Comparison of ENCODE assay signal across 8 mouse cellular contexts in the genomic region with DNA sequence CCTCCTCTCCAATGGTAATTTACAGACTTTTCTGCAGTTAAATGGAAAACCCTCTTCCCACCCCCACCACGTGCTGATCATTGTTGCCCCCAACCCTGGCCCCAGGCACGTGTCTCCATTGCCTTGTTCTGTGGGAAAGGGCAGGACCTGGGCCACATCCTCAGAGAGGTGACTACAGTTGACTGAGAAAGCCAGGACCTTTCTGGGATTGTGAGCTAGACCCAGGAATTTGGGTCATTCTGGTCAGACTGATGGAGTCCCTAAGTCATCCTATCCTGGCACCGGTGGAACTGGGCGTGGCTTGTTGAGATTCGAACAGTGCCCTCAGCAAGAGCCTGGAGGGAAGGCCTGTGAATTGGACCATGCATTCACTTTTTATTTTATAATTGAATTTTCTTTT. TPM values are rescaled to one million over a fixed set of nuclear protein-coding genes. Genes with fewer than 3 reads are reported as not detected.
DNase-seq lines count a peak whose midpoint lies in the region; ATAC-seq and TF ChIP-seq lines count a peak whose summit lies in the region.

No protein-coding gene starts in this region.

- H3K4me2 ChIP-seq in hindbrain, embryonic 13.5 days, result peak overlapping the region; percentile 95
- H3K4me2 ChIP-seq in limb, embryonic 14.5 days (replicated peaks; ENCODE audit: low read depth, low read length, severe bottlenecking), result peak overlapping the region; percentile 95
- H3K4me2 ChIP-seq in neural tube, embryonic 12.5 days (replicated peaks), result peak overlapping the region; percentile 96

- H3K36me3 ChIP-seq in embryonic facial prominence, embryonic 10.5 days (replicated peaks), result no peaks in the 10 kb centered on the region
- H3K36me3 ChIP-seq in hindbrain, embryonic 13.5 days, result no peaks in the 10 kb centered on the region
- H3K36me3 ChIP-seq in limb, embryonic 14.5 days (ENCODE audit: control insufficient read depth, insufficient read depth, low read length), result no peaks in the 10 kb centered on the region
- H3K36me3 ChIP-seq in neural tube, embryonic 12.5 days, result no peaks in the 10 kb centered on the region

- no peak for ATAC-seq in hindbrain, embryonic 13.5 days (ENCODE audit: low FRiP score)
- no peak for ATAC-seq in limb, embryonic 14.5 days (ENCODE audit: low FRiP score, low read depth)
- ATAC-seq in neural tube, embryonic 12.5 days (ENCODE audit: low FRiP score, low read depth), result no peak

- H3K27me3 ChIP-seq in embryonic facial prominence, embryonic 10.5 days (replicated peaks; ENCODE audit: low read depth, poor library complexity, severe bottlenecking), result 0 out of 2 replicates have a peak, but pooled peaks cover 6% of the 10 kb centered on the region
- peaks cover 3% of the 10 kb centered on the region; the same call in 1 of the 2 replicates for H3K27me3 ChIP-seq in hindbrain, embryonic 13.5 days
- H3K27me3 ChIP-seq in limb, embryonic 14.5 days (ENCODE audit: control insufficient read depth, insufficient read depth, low read length), result no peaks in the 10 kb centered on the region
- no peaks in the 10 kb centered on the region for H3K27me3 ChIP-seq in neural tube, embryonic 12.5 days (replicated peaks)

- H3K9me3 ChIP-seq in embryonic facial prominence, embryonic 10.5 days, result no peaks in the 10 kb centered on the region
- no peaks in the 10 kb centered on the region for H3K9me3 ChIP-seq in hindbrain, embryonic 13.5 days
- H3K9me3 ChIP-seq in limb, embryonic 14.5 days (ENCODE audit: control insufficient read depth, low read length), result no peaks in the 10 kb centered on the region
- no peaks in the 10 kb centered on the region for H3K9me3 ChIP-seq in neural tube, embryonic 12.5 days

- WGBS in embryonic facial prominence, embryonic 10.5 days, result 13% methylated on average over 5 of the region's 5 CpGs
- WGBS in hindbrain, embryonic 13.5 days, result 15% methylated on average over 5 of the region's 5 CpGs
- 12% methylated on average over 5 of the region's 5 CpGs for WGBS in limb, embryonic 14.5 days
- 14% methylated on average over 5 of the region's 5 CpGs for WGBS in neural tube, embryonic 12.5 days

- H3K27ac ChIP-seq in embryonic facial prominence, embryonic 10.5 days (replicated peaks), result peak overlapping the region; percentile 99
- peak overlapping the region; percentile 95 for H3K27ac ChIP-seq in hindbrain, embryonic 13.5 days
- peak overlapping the region; percentile 99 for H3K27ac ChIP-seq in limb, embryonic 14.5 days (replicated peaks; ENCODE audit: low read depth, low read length)
- H3K27ac ChIP-seq in neural tube, embryonic 12.5 days, result peak overlapping the region; percentile 71; the same call in 1 of the 2 replicates

- H3K4me1 ChIP-seq in embryonic facial prominence, embryonic 10.5 days, result peaks cover 63% of the 10 kb centered on the region
- H3K4me1 ChIP-seq in hindbrain, embryonic 13.5 days (replicated peaks), result peaks cover 47% of the 10 kb centered on the region
- H3K4me1 ChIP-seq in limb, embryonic 14.5 days (ENCODE audit: control insufficient read depth, insufficient read depth, low read length), result peaks cover 26% of the 10 kb centered on the region
- peaks cover 49% of the 10 kb centered on the region for H3K4me1 ChIP-seq in neural tube, embryonic 12.5 days

- H3K9ac ChIP-seq in hindbrain, embryonic 13.5 days, result no peak overlapping the region
- H3K9ac ChIP-seq in limb, embryonic 14.5 days (ENCODE audit: low read depth, low read length, severe bottlenecking), result no peak overlapping the region; the same call in 1 of the 2 replicates
- H3K9ac ChIP-seq in neural tube, embryonic 12.5 days, result no peak overlapping the region

- peak overlapping the region; percentile 76 for H3K4me3 ChIP-seq in embryonic facial prominence, embryonic 10.5 days
- no peak overlapping the region for H3K4me3 ChIP-seq in hindbrain, embryonic 13.5 days
- H3K4me3 ChIP-seq in limb, embryonic 14.5 days (replicated peaks; ENCODE audit: low read length), result peak overlapping the region; percentile 84
- H3K4me3 ChIP-seq in neural tube, embryonic 12.5 days, result no peak overlapping the region

- TF ChIP-seq POLR2A in limb, embryonic 14.5 days (IDR thresholded peaks at IDR 0.05; ENCODE audit: borderline replicate concordance, extremely low read depth, insufficient read depth, insufficient read length), result no peak

- DNase-seq in cerebellum, adult 8-10 months, result peak; percentile 16
- DNase-seq in cerebellum, postnatal 36 days, result no peak
- DNase-seq in embryonic facial prominence, embryonic 10.5 days (ENCODE audit: low spot score), result peak; percentile 64
- peak; percentile 29 for DNase-seq in limb, embryonic 14.5 days (ENCODE audit: low spot score)
- DNase-seq in Muller cell, postnatal 12 days (ENCODE audit: inconsistent ontology term), result no peak
- DNase-seq in spleen, adult 12 weeks (ENCODE audit: low spot score), result no peak

RNA-seq across cellular contexts. Expression of a gene that starts 4.4 kb away (rescaled TPM):
- polyA plus RNA-seq in embryonic facial prominence, embryonic 10.5 days (2016; fragmentation: Nextera tagmentation; extraction: Ambion mirVana), result 400 and 403 TPM in 2 replicates
- polyA plus RNA-seq in hindbrain, embryonic 13.5 days (2015; fragmentation: Nextera tagmentation; extraction: Ambion mirVana), result 276 and 296 TPM in 2 replicates
- 162 and 165 TPM in 2 replicates for polyA plus RNA-seq in limb, embryonic 14.5 days (2012; rRNA removed)
- 317 and 350 TPM in 2 replicates for polyA plus RNA-seq in limb, embryonic 14.5 days (2014; fragmentation: Nextera tagmentation; extraction: Ambion mirVana)
- 203 and 211 TPM in 2 replicates for polyA plus RNA-seq in neural tube, embryonic 12.5 days (2016; fragmentation: Nextera tagmentation; extraction: Ambion mirVana)

Comparison
In these comparisons a context has a peak if more than half of its experiments do, and no peak if none do; other contexts are left out.
1. DNase-seq: peak in cerebellum, adult 8-10 months (single experiment), embryonic facial prominence, embryonic 10.5 days (single experiment) and limb, embryonic 14.5 days (single experiment); none in cerebellum, postnatal 36 days (0 of 2), Muller cell, postnatal 12 days (single experiment) and spleen, adult 12 weeks (single experiment).
2. H3K4me3 ChIP-seq: peak in embryonic facial prominence, embryonic 10.5 days (single experiment) and limb, embryonic 14.5 days (single experiment); none in hindbrain, embryonic 13.5 days (single experiment) and neural tube, embryonic 12.5 days (single experiment).
3. Peak in every context shown above with its lines, with median percentiles within 50 percentile points of each other: H3K27ac ChIP-seq and H3K4me2 ChIP-seq.